Mouse (Mus musculus) kidney, postnatal 4 days (tissue): Measurements from ENCODE around the gene Ywhaq.
"Not testable (repeated sequence)": the region's sequence is repeated elsewhere in the genome, so short reads cannot be mapped to it uniquely, and the experiment has no call there.

Experiments
- DNase-seq, 2 experiments: peaks; one replicate each; pipeline ENCODE4 v3.0.0; 2021; ENCODE audit warnings: mixed read lengths in 2 of 2

Ywhaq gene

DNA sequence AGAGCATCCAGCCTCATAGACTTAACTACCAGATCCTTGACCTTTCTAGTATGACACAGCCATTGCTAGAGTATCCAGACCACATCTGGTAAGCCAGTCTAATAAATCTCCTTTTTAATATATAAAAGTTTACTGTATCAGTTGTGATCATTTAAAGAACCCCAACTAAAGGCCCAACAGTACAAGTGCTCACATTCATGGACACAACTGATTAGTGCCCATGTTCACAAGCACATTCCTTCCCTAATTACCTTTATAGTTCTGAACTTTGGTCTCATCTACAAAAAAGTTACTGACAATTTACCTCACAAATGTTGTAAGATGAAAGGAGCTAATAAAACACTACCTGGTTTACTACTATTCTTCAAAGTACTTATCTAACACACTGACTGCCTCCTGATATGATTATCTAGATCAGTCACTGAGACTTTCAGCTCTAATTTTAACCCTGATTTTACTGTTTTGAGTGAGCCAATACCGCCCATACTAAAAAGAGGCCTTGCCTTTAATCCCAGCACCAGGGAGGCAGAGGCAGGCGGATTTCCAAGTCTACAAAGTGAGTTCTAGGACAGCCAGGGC, 8.6 kb downstream of the Ywhaq start:
- no peak for DNase-seq

DNA sequence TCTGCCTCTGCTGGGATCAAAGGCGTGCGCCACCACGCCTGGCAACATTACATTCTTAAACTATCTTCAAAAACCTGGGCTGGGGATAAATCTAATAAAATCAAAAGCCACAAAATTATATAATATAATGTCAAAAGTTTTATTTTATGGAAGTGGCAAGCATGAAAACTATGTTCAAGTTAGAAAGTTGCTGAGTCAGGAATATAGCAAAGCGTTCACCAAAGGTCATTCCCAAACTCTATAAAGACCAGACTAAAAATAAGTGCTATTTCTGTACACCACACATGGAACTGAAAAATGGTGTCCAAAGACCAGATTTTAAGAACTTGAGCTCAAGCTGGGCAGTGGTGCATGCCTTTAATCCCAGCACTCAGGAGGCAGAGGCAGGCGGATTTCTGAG, 14.7 kb downstream of the Ywhaq start:
- DNase-seq, result no peak

DNA sequence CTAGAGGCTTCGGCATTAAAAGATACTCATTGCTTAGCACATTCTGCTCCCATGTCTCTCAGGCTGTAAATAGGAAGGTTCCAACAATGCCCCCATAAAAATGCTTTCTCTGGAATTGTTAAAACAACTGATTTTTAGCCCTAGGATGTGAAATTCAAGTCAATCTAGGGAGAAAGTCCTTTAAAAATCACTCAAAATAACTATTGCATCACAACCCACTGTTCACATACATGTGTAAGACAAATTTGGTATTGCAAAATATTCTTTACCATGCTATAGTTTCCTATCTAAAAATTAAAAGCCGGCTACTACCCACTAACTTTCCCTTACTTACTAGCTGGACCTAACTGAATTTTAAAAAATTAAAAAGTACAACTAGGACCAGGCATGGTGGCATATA, 31.2 kb downstream of the Ywhaq start:
- DNase-seq, result no peak

DNA sequence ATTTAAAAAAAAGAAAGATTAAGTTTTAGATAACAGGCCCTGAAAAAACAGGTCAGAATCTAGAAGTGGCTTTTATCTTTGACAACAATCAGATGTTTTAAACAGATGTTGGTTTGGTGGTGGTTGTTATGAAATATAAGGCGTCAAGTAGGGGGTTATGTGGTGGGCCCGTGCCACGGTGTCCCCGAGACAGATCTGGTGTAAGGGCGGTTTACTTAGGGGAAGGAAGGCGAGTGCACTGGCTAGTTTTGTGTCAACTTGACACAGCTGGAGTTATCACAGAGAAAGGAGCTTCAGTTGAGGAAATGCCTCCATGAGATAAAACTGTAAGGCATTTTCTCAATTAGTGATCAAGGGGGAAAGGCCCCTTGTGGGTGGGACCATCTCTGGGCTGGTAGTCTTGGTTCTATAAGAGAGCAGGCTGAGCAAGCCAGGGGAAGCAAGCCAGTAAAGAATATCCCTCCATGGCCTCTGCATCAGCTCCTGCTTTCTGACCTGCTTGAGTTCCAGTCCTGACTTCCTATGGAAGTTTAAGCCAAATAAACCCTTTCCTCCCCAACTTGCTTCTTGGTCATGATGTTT, 38.6 kb downstream of the Ywhaq start:
- DNase-seq, result not testable (repeated sequence)

DNA sequence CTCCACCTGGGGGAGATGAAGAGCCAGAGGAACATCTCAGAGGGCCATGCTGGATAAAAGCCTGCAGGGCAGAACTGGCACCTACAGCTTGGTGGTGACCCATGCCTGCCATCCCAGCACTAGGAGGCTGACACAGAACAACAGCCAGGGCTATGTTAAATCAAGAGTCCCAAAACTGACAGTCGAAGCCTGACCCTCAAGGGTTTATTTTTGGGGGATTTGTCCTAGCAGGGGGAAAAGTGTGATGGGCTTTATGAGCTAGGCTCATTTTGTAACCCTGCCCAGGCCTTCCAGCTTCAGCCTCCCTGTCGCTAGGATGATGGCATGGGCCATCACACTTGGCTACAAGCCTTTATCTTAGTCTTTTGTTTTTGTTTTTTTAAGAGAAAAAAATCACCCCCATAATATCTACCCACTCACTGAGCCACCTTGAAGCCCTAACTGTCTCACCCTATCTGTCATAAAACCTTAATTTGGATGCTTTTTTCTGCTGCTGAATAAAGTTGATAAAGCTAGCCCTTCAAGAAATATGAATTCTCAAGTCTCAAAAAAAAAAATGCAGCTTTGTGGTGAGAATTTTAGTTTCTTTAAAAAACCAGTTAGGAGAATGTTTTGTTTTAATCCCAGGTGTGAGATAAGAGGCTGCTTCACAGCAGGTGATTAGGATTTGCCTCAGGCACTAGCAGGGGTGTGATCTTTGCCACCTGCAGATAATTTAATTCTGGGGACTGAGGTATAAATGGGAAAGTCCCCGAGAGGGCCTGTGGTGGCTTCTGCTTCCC, 41.9 kb downstream of the Ywhaq start:
- no peak for DNase-seq

DNA sequence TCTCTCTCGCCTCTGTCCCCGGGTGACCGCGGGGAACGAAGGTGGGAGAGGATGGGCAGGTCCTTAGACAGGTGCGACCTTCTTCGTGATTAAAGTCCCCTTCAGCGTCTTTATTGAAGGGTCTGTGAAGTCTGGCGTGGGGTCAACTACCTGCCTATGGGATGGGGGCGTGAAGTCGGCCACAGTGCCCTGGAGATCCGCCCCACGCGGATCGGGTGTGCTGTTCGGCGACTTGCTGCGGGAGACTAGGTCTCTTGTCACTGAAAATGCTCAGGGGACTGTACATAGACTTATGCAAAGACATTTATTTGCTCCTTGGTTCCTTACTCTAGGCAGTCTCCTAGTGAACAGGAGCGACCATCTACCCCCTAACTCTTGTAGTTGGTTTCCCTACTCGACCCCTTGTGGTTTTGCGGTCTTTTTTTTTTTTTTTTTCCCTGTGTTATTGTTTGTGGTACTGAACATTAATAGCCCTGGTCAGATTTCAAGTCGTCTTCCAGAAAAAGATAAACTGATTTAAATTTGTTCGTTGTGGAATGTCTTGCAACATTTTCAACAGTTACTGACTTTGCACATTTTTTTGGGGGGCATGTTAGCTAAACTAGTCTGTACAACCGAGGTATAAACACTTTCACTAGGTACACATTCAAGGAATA, 43.5 kb downstream of the Ywhaq start:
- no peak for DNase-seq

DNA sequence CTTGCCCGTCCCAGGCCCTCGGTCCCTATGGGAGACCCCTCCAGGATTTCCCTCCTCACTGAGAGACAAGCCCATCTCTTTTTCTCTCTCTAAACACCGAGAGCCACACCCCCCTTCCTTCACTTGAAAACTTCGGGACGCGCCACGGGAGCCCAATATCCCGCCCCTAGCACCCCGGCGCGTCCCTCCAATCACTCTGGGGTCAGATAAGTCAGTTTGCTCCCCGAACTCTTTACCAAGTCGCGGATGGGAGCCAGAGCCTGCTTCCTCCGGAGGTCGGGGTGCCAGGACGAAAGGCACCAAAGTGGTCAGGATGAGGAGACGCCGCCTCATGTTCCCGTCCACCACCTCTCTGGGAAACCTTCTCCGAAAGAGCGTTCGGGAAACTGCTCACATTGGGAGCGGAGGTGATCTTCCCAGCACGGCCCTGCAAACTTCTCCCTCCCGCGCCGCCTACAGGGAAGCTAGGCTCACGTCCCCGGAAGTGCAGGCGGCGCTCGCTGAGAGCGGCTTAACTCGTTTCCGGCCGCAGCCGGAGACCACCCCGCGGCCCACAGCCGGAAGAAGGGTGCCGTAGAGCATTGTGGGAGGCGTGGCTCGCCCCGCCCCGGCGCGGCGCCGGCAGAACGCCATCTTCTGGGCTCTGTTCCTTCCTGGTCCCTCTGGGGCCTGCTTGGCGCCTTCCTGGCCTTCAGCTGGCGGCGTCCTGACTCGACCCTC, 44.2 kb downstream of the Ywhaq start, which contains the start of gene Adam17:
TSS of gene Adam17 (minus strand) at position 533 of the 720 bp plus-strand sequence.
- peak; percentile 95 to 97 for DNase-seq

DNA sequence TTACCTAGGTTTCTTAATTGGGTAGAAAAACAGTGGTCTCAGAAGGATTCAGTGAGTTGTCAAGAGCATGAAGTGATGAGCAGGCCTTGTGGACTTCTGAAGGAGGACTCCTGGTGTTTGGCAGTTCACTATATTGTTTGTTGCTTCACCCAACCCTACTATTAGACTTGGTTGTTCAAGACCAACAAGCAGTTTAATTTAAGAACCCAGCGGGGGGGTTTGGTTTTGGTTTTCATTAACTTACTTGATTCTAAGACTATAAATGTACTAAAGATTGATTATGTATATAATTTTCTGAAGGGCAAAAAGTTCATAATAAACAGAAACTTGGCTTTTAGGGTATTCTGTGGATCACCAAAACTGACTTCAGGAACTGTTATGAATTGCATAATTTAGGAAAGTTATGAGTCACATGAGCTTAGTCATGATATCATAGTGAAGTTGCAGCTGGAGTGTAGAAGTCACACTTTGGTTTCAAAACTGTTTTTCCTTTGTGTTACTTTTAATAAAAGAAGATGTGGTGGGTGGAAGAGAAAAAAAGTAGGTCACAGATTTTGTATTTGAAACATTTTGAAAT, 47.3 kb downstream of the Ywhaq start:
- DNase-seq, result no peak

DNA sequence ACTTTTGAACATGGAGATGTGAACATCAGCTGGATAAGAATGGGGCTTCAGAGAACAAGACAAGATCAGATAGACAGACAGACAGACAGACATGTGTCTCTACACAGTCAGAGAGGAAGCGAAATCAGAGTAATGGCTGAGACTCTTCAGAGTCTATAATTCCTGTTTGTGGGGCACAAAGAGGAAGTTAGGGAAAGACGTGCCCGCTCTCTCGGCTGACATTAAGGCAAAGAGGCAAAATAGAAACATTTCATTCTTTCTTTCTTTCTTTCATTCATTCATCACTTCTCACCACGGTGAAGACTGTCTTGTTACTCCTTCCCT, 48.4 kb downstream of the Ywhaq start:
- DNase-seq, result no peak

DNA sequence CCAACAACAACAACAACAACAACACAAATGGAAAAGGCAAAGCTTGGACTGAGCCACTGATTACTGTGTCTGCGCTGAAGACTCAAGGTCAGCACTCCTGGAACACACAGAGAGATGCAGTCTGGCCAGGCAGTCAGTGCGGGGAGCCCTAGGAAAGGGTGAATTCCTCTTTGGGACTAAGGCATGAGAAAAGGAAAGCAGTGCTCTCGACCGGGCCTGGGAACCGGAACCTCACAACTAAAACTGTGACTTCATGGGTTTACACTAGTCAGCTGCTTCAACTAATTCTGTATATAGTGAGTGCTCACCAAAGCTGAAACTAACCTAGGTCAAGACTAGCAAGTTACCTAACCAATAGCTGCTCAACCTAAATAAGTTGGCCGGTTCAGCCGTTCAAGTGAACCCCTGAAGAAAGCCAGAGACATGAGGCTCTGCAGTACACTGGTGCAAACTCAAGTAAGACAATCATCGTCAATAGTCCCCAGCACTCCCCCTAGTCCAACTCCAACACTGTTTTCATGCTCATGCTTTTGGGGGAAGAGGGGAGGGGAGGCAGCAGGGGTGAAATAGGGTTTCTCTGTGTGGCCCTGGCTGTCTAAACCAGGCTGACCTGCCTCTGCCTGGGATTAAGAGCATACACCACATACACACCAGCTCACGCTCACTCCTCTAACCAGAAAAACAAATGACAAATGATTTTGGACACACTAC, 48.9 kb downstream of the Ywhaq start:
- no peak for DNase-seq

DNA sequence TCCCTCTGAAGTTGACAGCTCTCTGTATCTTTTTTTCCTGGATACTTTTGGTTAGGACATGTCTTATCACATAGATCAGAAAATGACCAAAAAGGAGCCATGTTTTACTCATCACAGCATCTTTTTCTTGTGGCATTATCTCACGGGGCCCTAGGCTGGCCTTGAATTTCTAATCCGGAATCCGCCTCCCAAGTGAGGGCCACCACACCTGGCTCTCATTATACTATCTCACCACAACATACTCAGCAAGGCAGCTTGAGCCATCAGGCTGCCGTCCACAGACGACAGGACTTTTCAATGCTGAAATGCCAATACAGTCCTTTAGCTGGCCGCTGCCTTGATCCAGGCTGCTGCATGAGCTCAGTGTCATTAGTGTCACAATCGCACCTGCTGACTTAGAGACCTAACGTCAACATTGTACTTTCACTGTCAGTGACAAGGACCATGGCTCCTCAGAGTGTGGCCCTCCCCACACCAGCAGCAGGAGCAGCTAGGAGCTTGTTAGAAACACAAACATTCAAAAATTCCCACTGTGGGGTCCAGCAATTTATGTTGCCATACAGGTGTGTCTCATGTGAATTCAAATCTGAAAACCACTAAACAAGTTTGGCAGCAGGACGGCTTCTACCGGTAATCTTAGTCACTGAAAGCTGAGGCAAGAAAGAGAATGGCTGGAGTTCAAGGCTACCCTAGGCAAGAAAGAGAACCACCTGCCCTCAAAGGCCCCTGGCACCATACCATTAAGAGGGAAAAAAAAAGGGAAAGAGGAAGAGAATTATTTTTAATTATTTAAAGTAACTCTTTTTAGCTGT, 52.6 kb downstream of the Ywhaq start:
- DNase-seq, result no peak

DNA sequence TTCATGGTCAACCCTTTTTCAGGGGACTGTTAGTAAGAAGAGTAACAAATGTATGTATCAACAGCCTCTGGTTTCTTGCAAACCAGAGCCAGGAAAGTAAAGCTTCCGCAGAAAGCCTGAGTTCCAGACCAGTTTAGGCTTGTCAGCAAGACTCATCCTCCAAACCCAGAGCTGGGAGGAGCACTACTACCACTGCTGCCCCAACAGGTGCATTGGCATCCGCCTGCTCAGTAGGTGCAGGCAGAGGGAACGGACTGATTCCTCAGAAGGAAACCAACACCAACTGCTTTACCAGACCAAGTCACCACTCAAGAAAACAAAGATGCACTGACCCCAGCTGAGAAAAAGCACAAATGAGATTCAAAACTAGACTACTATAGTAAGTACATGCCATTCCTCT, 54.2 kb downstream of the Ywhaq start:
- DNase-seq, result no peak

DNA sequence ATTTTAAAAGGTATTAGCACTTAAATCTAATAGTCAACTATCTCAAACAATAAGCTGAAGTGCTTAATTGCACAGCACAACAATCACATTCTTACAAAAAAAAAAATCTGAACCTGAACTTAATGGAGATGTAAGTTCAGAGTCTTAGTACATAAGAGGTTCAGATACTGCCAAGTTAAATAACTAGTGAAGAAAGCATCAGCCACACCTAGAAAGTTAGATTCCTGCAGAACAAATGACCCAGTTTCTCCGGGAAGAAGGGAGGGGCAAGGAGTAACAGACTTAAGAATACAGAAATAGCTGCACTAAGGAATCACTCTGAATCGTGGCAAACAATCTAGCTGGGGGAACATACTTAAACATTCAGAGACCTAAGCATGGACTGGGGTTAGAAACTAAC, 54.8 kb downstream of the Ywhaq start:
- DNase-seq, result no peak

DNA sequence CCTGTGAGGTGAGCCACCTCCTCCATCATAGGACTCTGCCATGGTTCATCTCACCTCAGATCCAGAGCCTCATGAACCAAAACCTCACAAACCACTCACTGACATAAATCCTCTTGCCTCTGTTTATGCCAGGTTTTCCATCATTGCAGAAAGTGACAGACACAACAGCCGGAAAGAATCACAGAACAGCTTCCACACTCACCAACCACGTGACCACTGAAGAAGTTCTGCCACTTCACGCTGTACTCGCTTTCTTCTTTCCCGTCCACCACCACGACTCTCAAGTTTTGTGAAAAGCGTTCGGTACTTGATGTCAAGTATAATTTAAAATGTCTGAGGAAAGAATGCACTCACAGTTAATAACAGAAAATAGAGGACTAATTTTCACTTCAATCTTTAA, 63.8 kb downstream of the Ywhaq start:
- no peak for DNase-seq

DNA sequence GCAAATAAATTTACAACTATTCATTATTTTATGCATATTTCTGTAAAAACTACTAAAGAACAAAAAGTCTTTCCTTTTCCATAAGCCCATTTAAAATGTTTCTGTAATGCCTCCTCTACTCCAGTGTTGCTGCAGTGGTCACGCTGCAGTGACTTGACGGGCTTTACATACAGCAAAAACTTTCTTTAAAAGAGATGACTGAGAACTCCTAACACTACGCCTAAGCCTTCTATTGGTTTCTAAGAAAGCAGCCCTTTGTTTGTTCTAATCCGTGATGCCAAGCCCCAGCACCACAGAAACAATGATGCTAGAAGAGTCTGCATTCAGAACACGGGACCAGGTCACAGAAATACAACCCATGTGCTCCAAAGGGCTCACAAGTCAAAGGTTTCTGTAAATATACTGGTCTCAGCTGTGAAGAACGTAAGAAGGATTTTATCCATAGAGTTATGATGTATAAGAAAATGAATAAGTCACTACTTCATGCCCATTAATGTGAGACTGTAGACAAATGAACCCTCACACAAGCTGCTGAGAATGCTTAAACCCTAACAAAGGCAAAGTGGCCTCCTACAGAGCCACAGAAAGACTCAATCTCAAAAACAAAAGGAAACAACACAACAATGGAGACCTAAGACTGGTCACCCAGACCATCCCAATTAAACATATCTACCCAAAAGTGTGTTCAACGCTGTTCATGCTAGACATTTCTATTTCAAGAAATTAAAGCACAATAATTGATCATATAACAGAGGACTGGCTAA, 67.1 kb downstream of the Ywhaq start:
- DNase-seq, result no peak

DNA sequence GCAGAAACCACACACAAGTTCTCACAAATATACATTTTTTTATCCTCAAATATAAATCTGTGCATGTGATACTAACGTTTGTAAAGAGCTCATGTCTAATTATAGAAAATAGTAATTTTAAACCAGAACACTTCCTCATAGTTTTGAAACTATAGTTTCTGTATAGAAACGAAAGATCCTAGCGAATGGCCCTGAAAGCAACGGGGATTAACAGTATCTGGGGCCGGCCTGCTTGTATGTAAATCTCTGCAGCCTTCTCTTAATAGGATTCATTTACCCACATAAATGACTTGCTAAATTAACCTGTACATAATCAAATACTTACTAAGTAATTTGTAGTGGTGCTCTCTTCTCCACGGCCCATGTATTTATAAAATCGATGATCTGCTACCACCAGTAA, 70.5 kb downstream of the Ywhaq start:
- no peak for DNase-seq

DNA sequence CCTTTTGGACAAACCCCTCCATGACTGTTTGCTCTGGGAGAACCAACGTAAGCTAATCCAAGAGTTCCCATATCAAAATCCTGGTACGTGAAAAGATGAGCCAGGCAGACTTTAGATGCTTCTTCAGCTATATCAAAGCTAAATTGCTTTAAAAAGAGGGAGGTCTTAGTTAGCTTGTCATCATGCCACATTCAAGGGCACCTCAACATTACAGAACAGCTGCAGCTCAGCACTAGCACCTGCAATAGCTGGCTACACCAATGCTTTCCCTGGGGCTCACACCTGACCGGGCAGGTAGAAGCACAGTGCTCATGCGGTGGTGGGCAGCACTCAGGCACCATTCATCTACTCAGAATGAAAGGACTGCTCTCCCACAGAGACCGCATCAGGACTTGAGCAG, 76.8 kb downstream of the Ywhaq start:
- DNase-seq, result no peak
